Mouse (Mus musculus): Measurements from ENCODE around the gene Gamt.
A peak's percentile ranks its signal among the peaks of the same experiment; 100 is the strongest.

The Gamt gene

GRCm38 (mm10) chr10:80285222-80286070, 24.6 kb upstream of the Gamt start:
- DNase-seq: no peak

GRCm38 (mm10) chr10:80282481-80283441, 21.9 kb upstream of the Gamt start:
- DNase-seq: no peak

GRCm38 (mm10) chr10:80281921-80282371, 21.1 kb upstream of the Gamt start:
- DNase-seq: peak; percentile 43 to 53

- DNase-seq: no peak
These were observed 20.5 kb upstream of the Gamt start for GRCm38 (mm10) chr10:80281304-80281703.

GRCm38 (mm10) chr10:80279273-80279672, 18.5 kb upstream of the Gamt start:
- no peak for DNase-seq

- no peak for DNase-seq
These were observed 17.6 kb upstream of the Gamt start for GRCm38 (mm10) chr10:80278390-80278789.

GRCm38 (mm10) chr10:80276238-80276637, 15.4 kb upstream of the Gamt start:
- DNase-seq: no peak

- no peak for DNase-seq
These were observed 13.0 kb upstream of the Gamt start for GRCm38 (mm10) chr10:80273847-80274246.

GRCm38 (mm10) chr10:80271870-80272585, 11.2 kb upstream of the Gamt start:
- no peak for DNase-seq

GRCm38 (mm10) chr10:80271186-80271843, 10.5 kb upstream of the Gamt start:
- no peak for DNase-seq

- peak; percentile 53 to 54 for DNase-seq
These were observed 9.9 kb upstream of the Gamt start for GRCm38 (mm10) chr10:80270734-80271181.

- no peak for DNase-seq
These were observed 9.3 kb upstream of the Gamt start for GRCm38 (mm10) chr10:80270099-80270498.

- no peak for DNase-seq
These were observed 4.3 kb upstream of the Gamt start for GRCm38 (mm10) chr10:80265149-80265486.

- peak; percentile 98 to 100 for DNase-seq
These were observed 3.7 kb upstream of the Gamt start for GRCm38 (mm10) chr10:80264341-80265148.

- no peak for DNase-seq
These were observed 2.1 kb upstream of the Gamt start for GRCm38 (mm10) chr10:80262776-80263365.

GRCm38 (mm10) chr10:80262169-80262568, 1.4 kb upstream of the Gamt start:
- DNase-seq: no peak

- peak; percentile 85 to 90 for DNase-seq
These were observed 765 bp upstream of the Gamt start for GRCm38 (mm10) chr10:80261585-80261968.

- DNase-seq: peak; percentile 77 to 80
These were observed 761 bp downstream of the Gamt start for GRCm38 (mm10) chr10:80259861-80260641.

- no peak for DNase-seq
These were observed 1.4 kb downstream of the Gamt start for GRCm38 (mm10) chr10:80259463-80259805.

Data from cerebellum, postnatal 36 days (tissue).